Mouse (Mus musculus) heart, embryonic 14.5 days (tissue): ENCODE data around the gene Ube2cbp. TPM values are rescaled to one million over a fixed set of nuclear protein-coding genes. Genes with fewer than 3 reads are reported as not detected.

ENCODE experiments used
- ATAC-seq: fragments of 200-750 bp; cut with Nextera tagmentation; 2 replicates; pipeline ENCODE4 v1.8.0; 2017; ENCODE audit warnings: low read depth, moderate TSS enrichment; ENCODE audit not compliant: insufficient number of reproducible peaks, insufficient read depth, low FRiP score
- H3K27ac ChIP-seq, 2 experiments: fragments of 200-500 bp in 1 of 2; fragments of 300-500 bp in 1 of 2; sonication (generic) in 1 of 2; replicated peaks in 1 of 2; 2 replicates each; pipeline ENCODE4 v1.5.1; 2012 to 2014; ENCODE audit warnings: low read depth in 2 of 2, low read length in 2 of 2, control low read depth in 1 of 2, mild to moderate bottlenecking in 1 of 2, mixed read lengths in 1 of 2; ENCODE audit not compliant: control insufficient read depth in 1 of 2, insufficient read depth in 1 of 2
- H3K27me3 ChIP-seq: fragments of 300-500 bp; sonication (generic); 2 replicates; pipeline ENCODE4 v1.6.1; 2014; ENCODE audit warnings: mild to moderate bottlenecking, low read length, control low read depth; ENCODE audit not compliant: control insufficient read depth, insufficient read depth
- H3K36me3 ChIP-seq: fragments of 300-500 bp; sonication (generic); 2 replicates; pipeline ENCODE4 v1.6.1; 2014; ENCODE audit warnings: mild to moderate bottlenecking, control low read depth, low read length, mixed read lengths; ENCODE audit not compliant: control insufficient read depth, insufficient read depth
- H3K4me1 ChIP-seq, 2 experiments: fragments of 200-500 bp in 1 of 2; fragments of 300-500 bp in 1 of 2; sonication (generic) in 1 of 2; 2 replicates each; pipeline ENCODE4 v1.6.1; 2012 to 2014; ENCODE audit warnings: low read length in 2 of 2, control low read depth in 1 of 2, mixed read lengths in 1 of 2; ENCODE audit not compliant: control insufficient read depth in 2 of 2, insufficient read depth in 2 of 2
- H3K4me2 ChIP-seq: fragments of 300-500 bp; sonication (generic); 2 replicates; pipeline ENCODE4 v1.6.1; 2014; ENCODE audit warnings: mild to moderate bottlenecking, low read length
- H3K4me3 ChIP-seq, 2 experiments: fragments of 200-500 bp in 1 of 2; fragments of 300-500 bp in 1 of 2; sonication (generic) in 1 of 2; 2 replicates each; pipeline ENCODE4 v1.5.1; 2012 to 2014; ENCODE audit warnings: low read length in 2 of 2, mild to moderate bottlenecking in 2 of 2, control low read depth in 1 of 2, low read depth in 1 of 2, moderate library complexity in 1 of 2; ENCODE audit not compliant: control insufficient read depth in 1 of 2, insufficient read depth in 1 of 2
- H3K9ac ChIP-seq: fragments of 300-500 bp; sonication (generic); 2 replicates; pipeline ENCODE4 v1.6.1; 2014; ENCODE audit warnings: mild to moderate bottlenecking, low read length
- H3K9me3 ChIP-seq: fragments of 300-500 bp; sonication (generic); 2 replicates; pipeline ENCODE4 v1.6.1; 2016; ENCODE audit warnings: low read length, control low read depth; ENCODE audit not compliant: control insufficient read depth
- WGBS: fragments of 180-500 bp; shearing (Covaris S2); extraction: QIAGEN DNeasy Blood & Tissue Kit; methylation state at CpG from one replicate; pipeline ENCODE4 v1.1.7; 2014; 5-methylcytosine and 5-hydroxymethylcytosine counted together
- polyA plus RNA-seq: library from polyadenylated mRNA; unstranded; fragments of >200 nt; fragmentation: Nextera tagmentation; extraction: Ambion mirVana; gene quantifications from 2 replicates; pipeline ENCODE4 v1.2.1, GENCODE M21; 2014

Ube2cbp gene
- polyA plus RNA-seq, 1 experiment from 2014 or later = 4.6 TPM

DNA sequence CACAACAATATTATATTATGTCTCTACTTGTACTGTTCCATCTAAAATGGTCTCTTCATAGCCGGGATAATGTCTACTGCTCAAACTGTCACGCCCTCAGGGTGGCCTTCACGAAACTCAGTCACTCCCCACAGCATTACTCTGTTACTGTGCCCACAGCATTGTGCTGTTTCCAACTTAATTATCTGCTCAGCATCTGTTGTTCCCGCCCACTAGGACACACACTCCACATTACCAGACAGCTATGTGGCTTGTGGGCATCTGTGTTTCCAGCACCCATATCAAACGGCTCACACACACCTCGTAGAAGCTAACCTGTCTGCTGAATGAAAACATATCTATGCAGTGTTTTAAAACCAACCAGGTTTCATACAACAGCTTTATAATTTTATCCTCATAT is 13.7 kb downstream of the Ube2cbp start:
- no peak for ATAC-seq
- Histone ChIP-seq H3K4me2 (peak overlapping the region; percentile 64; the same call in 1 of the 2 replicates), H3K4me1 (peaks cover 0 to 4% of the 10 kb centered on the region in 2 experiments; a peak in 1 of 4 replicates), H3K36me3 (no peaks in the 10 kb centered on the region), H3K4me3 (no peak overlapping the region; a peak in 1 of 4 replicates), H3K9ac (no peak overlapping the region), H3K9me3 (no peaks in the 10 kb centered on the region), H3K27ac (no peak overlapping the region), H3K27me3 (no peaks in the 10 kb centered on the region)
- WGBS = 59% methylated on average over 6 of the region's 6 CpGs

DNA sequence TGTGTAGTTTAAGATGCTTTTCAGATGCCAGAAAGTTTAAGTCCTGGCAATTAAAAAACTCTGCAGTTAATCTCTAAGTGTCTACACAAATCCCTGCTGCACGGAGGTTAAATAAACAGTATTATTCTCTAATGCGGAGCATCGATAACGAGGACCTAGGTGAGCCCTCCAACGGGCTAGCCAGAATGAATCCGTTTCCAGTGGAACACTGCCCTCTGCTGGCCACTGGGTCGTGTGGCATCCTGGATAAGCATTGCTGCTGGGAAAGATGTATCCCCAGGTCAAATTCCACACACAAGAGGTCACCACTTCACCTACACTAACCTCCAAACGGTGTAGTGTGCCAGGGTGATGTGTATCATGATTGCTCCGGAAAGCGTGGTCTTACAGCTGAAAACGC is 15.2 kb downstream of the Ube2cbp start:
- Histone ChIP-seq H3K4me1 (peaks cover 0 to 4% of the 10 kb centered on the region in 2 experiments; a peak in 1 of 4 replicates), H3K27me3 (no peaks in the 10 kb centered on the region), H3K9me3 (no peaks in the 10 kb centered on the region; the same call in 1 of the 2 replicates), H3K9ac (no peak overlapping the region), H3K4me2 (no peak overlapping the region), H3K27ac (no peak overlapping the region), H3K4me3 (no peak overlapping the region), H3K36me3 (no peaks in the 10 kb centered on the region)
- 6% methylated on average over 11 of the region's 11 CpGs for WGBS
- no peak; the same call in 1 of the 2 replicates for ATAC-seq

DNA sequence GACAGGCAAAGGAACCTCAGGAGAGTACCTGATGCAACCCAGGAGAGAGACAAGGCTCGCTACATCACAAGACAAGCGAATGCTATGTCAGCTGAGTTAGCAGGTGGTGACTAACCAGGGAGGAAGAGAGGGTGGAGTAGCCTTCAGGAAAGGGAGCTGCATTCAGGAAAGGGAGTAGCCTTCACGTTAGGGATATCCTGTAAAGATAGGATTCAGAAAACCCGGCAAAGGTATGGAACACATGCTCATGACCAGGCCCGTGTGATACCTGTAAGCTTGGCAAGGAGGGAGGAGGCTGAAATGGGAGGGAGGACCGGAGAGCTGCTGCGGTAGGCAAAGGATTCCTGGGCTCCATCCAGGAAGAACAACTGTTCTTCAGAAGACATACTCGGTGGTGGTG is 17.3 kb downstream of the Ube2cbp start:
- no peak for ATAC-seq
- peaks cover 0 to 4% of the 10 kb centered on the region in 2 experiments; a peak in 1 of 4 replicates for H3K4me1 ChIP-seq
- H3K4me2 ChIP-seq = no peak overlapping the region
- no peaks in the 10 kb centered on the region for H3K27me3 ChIP-seq
- H3K9me3 ChIP-seq = no peaks in the 10 kb centered on the region; the same call in 1 of the 2 replicates
- H3K4me3 ChIP-seq = no peak overlapping the region
- no peak overlapping the region for H3K27ac ChIP-seq
- WGBS = 72% methylated on average over 8 of the region's 8 CpGs
- no peaks in the 10 kb centered on the region for H3K36me3 ChIP-seq
- H3K9ac ChIP-seq = no peak overlapping the region

DNA sequence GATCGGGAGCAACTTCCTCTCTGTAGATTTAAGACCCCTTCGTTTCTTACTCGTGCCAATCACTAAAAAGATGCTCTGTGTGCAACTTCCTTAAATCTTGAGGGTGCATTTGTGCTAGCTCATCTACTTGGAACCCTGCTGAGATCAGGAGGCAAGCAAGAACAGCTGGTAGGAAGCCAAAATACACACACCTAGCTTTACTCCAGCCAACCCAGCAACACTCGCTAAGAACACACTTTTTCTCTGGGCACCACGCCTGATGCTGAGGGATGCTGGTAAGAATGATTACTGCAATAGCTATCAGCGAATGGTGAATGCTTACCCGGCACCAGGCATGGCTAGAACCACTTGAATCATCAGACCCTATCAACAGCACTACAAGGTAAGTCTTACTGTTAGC is 17.9 kb downstream of the Ube2cbp start:
- no peak overlapping the region for H3K27ac ChIP-seq

DNA sequence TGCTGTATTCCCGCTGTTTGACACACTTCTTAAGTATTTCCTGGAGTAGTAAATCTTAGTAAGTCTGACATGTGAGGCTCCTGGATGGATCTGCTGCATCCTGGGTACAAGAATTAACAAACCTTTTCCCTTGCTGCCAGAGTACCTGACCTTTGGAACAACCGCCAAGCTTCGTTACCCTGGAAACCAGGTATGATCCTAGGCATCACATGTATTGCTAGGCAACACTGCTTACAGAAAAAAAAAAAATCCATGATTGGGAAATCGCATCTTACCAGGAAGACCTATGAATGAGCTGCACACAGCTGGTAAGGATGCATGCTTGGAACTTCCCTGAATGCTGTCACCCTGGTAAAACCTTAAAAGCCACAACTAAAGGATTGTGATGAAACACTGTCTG is 22.5 kb downstream of the Ube2cbp start:
- H3K36me3 ChIP-seq = no peaks in the 10 kb centered on the region
- no peak for ATAC-seq
- no peaks in the 10 kb centered on the region for H3K27me3 ChIP-seq
- H3K27ac ChIP-seq = no peak overlapping the region
- H3K4me2 ChIP-seq = no peak overlapping the region
- WGBS = 72% methylated on average over 4 of the region's 4 CpGs
- no peak overlapping the region for H3K4me3 ChIP-seq
- H3K9me3 ChIP-seq = no peaks in the 10 kb centered on the region; the same call in 1 of the 2 replicates
- H3K9ac ChIP-seq = no peak overlapping the region
- peaks cover 0 to 5% of the 10 kb centered on the region in 2 experiments; a peak in 1 of 4 replicates for H3K4me1 ChIP-seq

More for the DNA sequence above, 17.9 kb downstream of the Ube2cbp start:
- peaks cover 0 to 4% of the 10 kb centered on the region in 2 experiments; a peak in 1 of 4 replicates for H3K4me1 ChIP-seq
- H3K4me3 ChIP-seq = no peak overlapping the region
- no peaks in the 10 kb centered on the region for H3K27me3 ChIP-seq
- no peaks in the 10 kb centered on the region; the same call in 1 of the 2 replicates for H3K9me3 ChIP-seq
- H3K9ac ChIP-seq = no peak overlapping the region
- no peak overlapping the region for H3K4me2 ChIP-seq
- WGBS = 68% methylated on average over 7 of the region's 7 CpGs
- H3K36me3 ChIP-seq = no peaks in the 10 kb centered on the region
- ATAC-seq = no peak

DNA sequence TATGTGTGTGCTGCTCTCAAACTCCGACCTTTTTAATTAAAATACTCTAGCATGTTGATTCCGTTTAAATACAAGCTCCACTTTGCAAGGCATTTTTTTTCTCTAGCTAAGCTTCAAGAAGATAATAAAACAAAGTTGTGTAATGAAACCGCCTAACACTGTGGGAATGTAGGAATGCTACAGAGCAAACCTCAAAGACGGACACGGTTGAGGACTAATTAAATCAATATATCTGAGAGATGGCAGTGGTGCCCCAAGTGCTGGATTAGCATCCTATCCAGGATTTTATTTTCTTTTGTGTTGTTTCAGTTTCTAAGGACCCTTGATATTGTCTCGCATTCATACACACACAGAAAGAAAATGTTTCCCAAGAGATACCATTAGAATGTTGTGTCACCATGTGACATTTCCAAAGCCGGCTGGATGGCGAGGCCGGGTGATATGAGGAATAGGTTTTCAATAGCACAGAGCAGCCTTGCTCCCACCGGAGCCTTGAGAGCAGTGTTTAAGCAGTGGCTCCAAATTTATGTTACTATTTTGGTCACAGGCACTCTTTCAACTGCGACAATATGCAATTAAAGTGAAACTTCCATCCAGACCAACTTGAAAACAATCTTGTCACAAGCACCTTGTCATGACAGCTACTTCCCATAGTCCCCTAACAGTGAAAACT is 26.3 kb downstream of the Ube2cbp start:
- Histone ChIP-seq H3K27ac (peak overlapping the region; percentile 71 to 77), H3K4me3 (peak overlapping the region; percentile 7 to 18; a peak in 3 of 4 replicates), H3K4me2 (peak overlapping the region; percentile 57), H3K4me1 (peaks cover 0 to 5% of the 10 kb centered on the region in 2 experiments; a peak in 1 of 4 replicates), H3K27me3 (no peaks in the 10 kb centered on the region), H3K36me3 (no peaks in the 10 kb centered on the region), H3K9me3 (no peaks in the 10 kb centered on the region), H3K9ac (0 out of 2 replicates have a peak overlapping the region, but pooled peaks have one; percentile 36)
- peak; percentile 61; the same call in 1 of the 2 replicates for ATAC-seq
- WGBS = 33% methylated on average over 11 of the region's 11 CpGs

DNA sequence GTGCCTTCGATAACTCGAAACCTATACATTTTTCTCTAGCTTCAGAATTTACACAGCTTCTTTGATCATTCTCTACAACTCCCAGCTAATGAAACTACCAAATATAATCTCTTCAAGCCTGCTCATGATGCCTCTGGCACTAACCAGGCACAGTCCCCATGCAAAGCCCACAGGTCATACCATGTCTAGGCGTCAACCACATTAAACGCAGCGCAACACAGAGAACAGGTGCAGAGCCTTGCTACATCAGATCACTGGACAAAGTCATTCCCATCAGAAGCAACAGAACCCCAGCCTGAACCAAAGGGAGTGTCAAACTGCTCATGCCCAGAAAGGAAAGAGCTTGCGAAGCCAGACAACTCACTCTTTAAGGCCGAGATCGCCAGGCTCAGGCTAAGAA is 28.1 kb downstream of the Ube2cbp start:
- Histone ChIP-seq H3K27ac (no peak overlapping the region), H3K36me3 (no peaks in the 10 kb centered on the region), H3K27me3 (no peaks in the 10 kb centered on the region), H3K4me2 (no peak overlapping the region), H3K9ac (no peak overlapping the region), H3K9me3 (no peaks in the 10 kb centered on the region), H3K4me3 (no peak overlapping the region), H3K4me1 (peaks cover 0 to 5% of the 10 kb centered on the region in 2 experiments; a peak in 1 of 4 replicates)
- WGBS = 96% methylated on average over 8 of the region's 8 CpGs
- ATAC-seq = no peak
